In genomic region chr8:106870537-106871327, GRCm38 (mm10) we compare ENCODE assay signal across 8 mouse cellular contexts. TPM values are rescaled to one million over a fixed set of nuclear protein-coding genes. Genes with fewer than 3 reads are reported as not detected.
A peak's percentile ranks its signal among the peaks of the same experiment; 100 is the strongest.
DNase-seq lines count a peak whose midpoint lies in the region; ATAC-seq and TF ChIP-seq lines count a peak whose summit lies in the region.

No protein-coding gene starts in this region.

- H3K9me3 ChIP-seq in erythroblast, embryonic 14.5 days (ENCODE audit: control insufficient read depth, low read length), result peaks cover 4% of the 10 kb centered on the region; the same call in 1 of the 2 replicates
- no peaks in the 10 kb centered on the region for H3K9me3 ChIP-seq in intestine, embryonic 15.5 days
- no peaks in the 10 kb centered on the region for H3K9me3 ChIP-seq in midbrain, embryonic 16.5 days (replicated peaks; ENCODE audit: control insufficient read depth, low read length, poor library complexity, severe bottlenecking)

- peaks cover 78% of the 10 kb centered on the region for H3K27me3 ChIP-seq in erythroblast, embryonic 14.5 days (ENCODE audit: control insufficient read depth)
- peaks cover 46% of the 10 kb centered on the region for H3K27me3 ChIP-seq in intestine, embryonic 15.5 days (replicated peaks)
- peaks cover 12% of the 10 kb centered on the region for H3K27me3 ChIP-seq in liver, adult 2 months (ENCODE audit: control insufficient read depth, insufficient read depth, low read length)
- peaks cover 17% of the 10 kb centered on the region for H3K27me3 ChIP-seq in midbrain, embryonic 16.5 days (ENCODE audit: control insufficient read depth, insufficient read depth, low read depth, low read length)
- no peaks in the 10 kb centered on the region for H3K27me3 ChIP-seq in testis, adult 2 months (ENCODE audit: control insufficient read depth, insufficient read depth, low read length)

- H3K36me3 ChIP-seq in erythroblast, embryonic 14.5 days (ENCODE audit: control insufficient read depth), result peaks cover 9% of the 10 kb centered on the region
- no peaks in the 10 kb centered on the region for H3K36me3 ChIP-seq in intestine, embryonic 15.5 days
- H3K36me3 ChIP-seq in liver, adult 2 months (ENCODE audit: control insufficient read depth, insufficient read depth, low read length), result no peaks in the 10 kb centered on the region
- H3K36me3 ChIP-seq in midbrain, embryonic 16.5 days (ENCODE audit: control insufficient read depth, insufficient read depth, low read length), result peaks cover 3% of the 10 kb centered on the region; the same call in 1 of the 2 replicates
- no peaks in the 10 kb centered on the region for H3K36me3 ChIP-seq in testis, adult 2 months (ENCODE audit: control insufficient read depth, insufficient read depth, low read length)

- no peak for ATAC-seq in erythroblast, adult 5-6 weeks (replicated peaks; ENCODE audit: low FRiP score, poor library complexity, severe bottlenecking)
- ATAC-seq in intestine, embryonic 15.5 days, result peak; percentile 60
- peak; percentile 66 for ATAC-seq in midbrain, embryonic 16.5 days

- peak; percentile 71 for DNase-seq in embryo, embryonic 10 days (ENCODE audit: low spot score)
- DNase-seq in gastrocnemius, postnatal 25 days, result peak; percentile 54
- no peak for DNase-seq in liver, adult 2 months (ENCODE audit: extremely low read depth, low read depth, low spot score)

- under 1% methylated on average over 56 of the region's 63 CpGs for WGBS in intestine, embryonic 15.5 days
- WGBS in liver, adult 2 months, result 1% methylated on average over 63 of the region's 63 CpGs
- WGBS in midbrain, embryonic 16.5 days, result under 1% methylated on average over 61 of the region's 63 CpGs

- H3K4me2 ChIP-seq in intestine, embryonic 15.5 days (replicated peaks), result peak overlapping the region; percentile 99
- peak overlapping the region; percentile 90 for H3K4me2 ChIP-seq in midbrain, embryonic 16.5 days (ENCODE audit: low read length)

- TF ChIP-seq CTCF in liver, adult 2 months (IDR thresholded peaks at IDR 0.05; ENCODE audit: low read depth, low read length), result no peak
- TF ChIP-seq CTCF in testis, adult 2 months (IDR thresholded peaks at IDR 0.05; ENCODE audit: control insufficient read depth, insufficient read depth, insufficient replicate concordance, low read depth, low read length), result no peak

- no peak overlapping the region for H3K27ac ChIP-seq in intestine, embryonic 15.5 days
- H3K27ac ChIP-seq in liver, adult 2 months (replicated peaks; ENCODE audit: insufficient read depth, low read depth, low read length), result no peak overlapping the region
- H3K27ac ChIP-seq in midbrain, embryonic 16.5 days (ENCODE audit: low read length), result peak overlapping the region; percentile 78
- H3K27ac ChIP-seq in testis, adult 2 months (ENCODE audit: control insufficient read depth, insufficient read depth, low read depth, low read length), result no peak overlapping the region

- H3K9ac ChIP-seq in intestine, embryonic 15.5 days, result peak overlapping the region; percentile 59
- H3K9ac ChIP-seq in liver, adult 2 months (ENCODE audit: low read depth, low read length), result peak overlapping the region; percentile 30; the same call in 1 of the 2 replicates
- H3K9ac ChIP-seq in midbrain, embryonic 16.5 days (ENCODE audit: low read depth, low read length), result peak overlapping the region; percentile 83

- peak overlapping the region; percentile 14 for H3K4me3 ChIP-seq in erythroblast, embryonic 14.5 days (replicated peaks)
- peak overlapping the region; percentile 51 for H3K4me3 ChIP-seq in intestine, embryonic 15.5 days (replicated peaks)
- H3K4me3 ChIP-seq in liver, adult 2 months (ENCODE audit: insufficient read depth, low read depth, low read length), result peak overlapping the region; percentile 48; the same call in 1 of the 2 replicates
- peak overlapping the region; percentile 73 for H3K4me3 ChIP-seq in midbrain, embryonic 16.5 days (ENCODE audit: low read depth, low read length)
- peak overlapping the region; percentile 30 for H3K4me3 ChIP-seq in testis, adult 2 months (ENCODE audit: control insufficient read depth, low read depth, low read length)

- H3K4me1 ChIP-seq in erythroblast, embryonic 14.5 days (ENCODE audit: control insufficient read depth), result no peaks in the 10 kb centered on the region
- H3K4me1 ChIP-seq in intestine, embryonic 15.5 days (replicated peaks), result peaks cover 30% of the 10 kb centered on the region
- no peaks in the 10 kb centered on the region; the same call in 1 of the 2 replicates for H3K4me1 ChIP-seq in liver, adult 2 months (ENCODE audit: control insufficient read depth, insufficient read depth, low read length)
- H3K4me1 ChIP-seq in midbrain, embryonic 16.5 days (ENCODE audit: control insufficient read depth, insufficient read depth, low read length), result peaks cover 26% of the 10 kb centered on the region
- H3K4me1 ChIP-seq in testis, adult 2 months (ENCODE audit: control insufficient read depth, insufficient read depth, low read length), result peaks cover 22% of the 10 kb centered on the region

- no peak for TF ChIP-seq POLR2A in liver, adult 2 months (IDR thresholded peaks at IDR 0.05; ENCODE audit: extremely low read depth, insufficient read depth, low read length)
- TF ChIP-seq POLR2A in testis, adult 2 months (IDR thresholded peaks at IDR 0.05; ENCODE audit: control insufficient read depth, low read depth, low read length), result 0 out of 2 replicates have a peak, but pooled peaks have one; percentile 22

- no peaks in the 10 kb centered on the region for H3K79me2 ChIP-seq in liver, adult 2 months (ENCODE audit: control insufficient read depth, insufficient read depth, low read length)

RNA-seq across cellular contexts. Expression of gene Has3, which starts 0.7 kb away (rescaled TPM):
- not detected in 2 replicates for polyA plus RNA-seq in erythroblast, embryonic 14.5 days (2012)
- total RNA-seq in erythroblast, adult 5-6 weeks (2015; ENCODE audit: low replicate concordance), result not detected in 2 replicates
- total RNA-seq in erythroblast, adult 5-6 weeks (2017; ENCODE audit: low replicate concordance), result not detected in 2 replicates
- 1 to 10 TPM in 1 of 2 experiments, under 1 TPM in 1; 0.74 to 1.3 TPM for total RNA-seq in gastrocnemius, postnatal 25 days (2021)
- 0.10 and 0.18 TPM in 2 replicates for polyA plus RNA-seq in intestine, embryonic 15.5 days (2015; fragmentation: Nextera tagmentation; extraction: Ambion mirVana)
- total RNA-seq in liver, adult 2 months (2014; rRNA removed), result 0.07 TPM in 1 of 2 replicates, not detected in the other
- 0.02 TPM in 2 replicates for polyA plus RNA-seq in liver, adult 2 months (2012; rRNA removed)
- polyA plus RNA-seq in midbrain, embryonic 16.5 days (2015; fragmentation: Nextera tagmentation; extraction: Ambion mirVana), result 1.2 and 1.5 TPM in 2 replicates
- 0.35 and 0.43 TPM in 2 replicates for polyA plus RNA-seq in testis, adult 2 months (2012; rRNA removed)

RNA-seq across cellular contexts. Expression of gene Utp4, which starts 22.7 kb away (rescaled TPM):
- polyA plus RNA-seq in erythroblast, embryonic 14.5 days (2012), result 0.25 and 0.27 TPM in 2 replicates
- 12.7 and 22.6 TPM in 2 replicates for total RNA-seq in erythroblast, adult 5-6 weeks (2015; ENCODE audit: low replicate concordance)
- 5.4 and 9.1 TPM in 2 replicates for total RNA-seq in erythroblast, adult 5-6 weeks (2017; ENCODE audit: low replicate concordance)
- total RNA-seq in gastrocnemius, postnatal 25 days (2021), result 10 to 100 TPM; 18.0 to 20.0 TPM
- polyA plus RNA-seq in intestine, embryonic 15.5 days (2015; fragmentation: Nextera tagmentation; extraction: Ambion mirVana), result 67.1 and 71.1 TPM in 2 replicates
- total RNA-seq in liver, adult 2 months (2014; rRNA removed), result 8.0 and 9.3 TPM in 2 replicates
- polyA plus RNA-seq in liver, adult 2 months (2012; rRNA removed), result 11.8 and 14.9 TPM in 2 replicates
- 42.3 and 46.2 TPM in 2 replicates for polyA plus RNA-seq in midbrain, embryonic 16.5 days (2015; fragmentation: Nextera tagmentation; extraction: Ambion mirVana)
- 26.1 and 27.4 TPM in 2 replicates for polyA plus RNA-seq in testis, adult 2 months (2012; rRNA removed)

Comparison
In these comparisons a context has a peak if more than half of its experiments do, and no peak if none do; other contexts are left out.
1. H3K4me3 ChIP-seq: peak in every context shown above with its lines; median percentile 73 in midbrain, embryonic 16.5 days; 51 in intestine, embryonic 15.5 days; 48 in liver, adult 2 months; 30 in testis, adult 2 months; 14 in erythroblast, embryonic 14.5 days.
2. H3K9ac ChIP-seq: peak in every context shown above with its lines; median percentile 83 in midbrain, embryonic 16.5 days; 59 in intestine, embryonic 15.5 days; 30 in liver, adult 2 months.
3. RNA of gene Utp4, which starts 22.7 kb away (polyA plus RNA-seq): 67.1 to 71.1 TPM in intestine, embryonic 15.5 days, 42.3 to 46.2 TPM in midbrain, embryonic 16.5 days, 26.1 to 27.4 TPM in testis, adult 2 months and 11.8 to 14.9 TPM in liver, adult 2 months; 0.25 to 0.27 TPM in erythroblast, embryonic 14.5 days; every median in the first group is over 10 times any median in the second.